Mouse (Mus musculus): Measurements from ENCODE around the gene Rin2.

The Rin2 gene

DNA sequence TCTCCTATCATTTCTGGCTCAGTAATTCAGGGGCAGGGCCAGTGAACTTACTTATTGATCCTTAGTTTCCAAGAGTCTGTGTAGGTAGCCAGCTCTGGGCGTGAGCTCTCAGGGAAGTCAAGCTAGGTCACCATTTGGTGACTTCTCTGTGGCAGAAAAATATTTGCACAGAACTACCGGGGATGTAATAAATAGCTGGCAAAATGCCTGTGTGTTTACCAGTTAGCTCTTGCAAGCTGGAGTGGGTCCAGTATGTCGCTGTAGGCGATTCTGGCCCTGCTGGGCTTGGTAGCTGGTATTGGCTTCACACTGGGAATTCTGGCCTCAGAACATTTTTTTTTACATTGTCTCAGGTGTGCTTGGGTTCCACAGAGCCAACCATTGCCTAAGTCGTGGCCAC is 60.1 kb downstream of the Rin2 start:
- DNase-seq (ENCODE audit: low spot score), result no peak

DNA sequence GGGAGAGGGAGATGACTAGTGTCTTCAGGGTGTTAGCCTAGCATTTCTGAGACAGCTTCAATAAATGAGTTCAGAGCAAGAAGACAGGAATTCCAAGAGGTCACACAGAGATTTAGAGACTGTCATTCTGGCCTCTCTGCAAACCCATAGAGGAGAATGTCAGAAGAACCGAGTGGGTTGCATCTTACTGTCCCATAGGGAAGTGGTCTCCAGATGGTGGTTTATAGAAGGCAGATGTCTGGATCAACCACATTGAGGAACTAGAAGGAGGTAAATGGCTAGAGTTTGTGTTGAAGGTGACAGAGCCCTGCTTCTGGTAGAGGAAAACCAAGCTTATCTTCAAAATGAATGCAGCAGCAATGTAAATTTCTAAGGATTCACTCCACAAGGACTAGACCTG is 61.5 kb downstream of the Rin2 start:
- no peak for DNase-seq (ENCODE audit: low spot score)

DNA sequence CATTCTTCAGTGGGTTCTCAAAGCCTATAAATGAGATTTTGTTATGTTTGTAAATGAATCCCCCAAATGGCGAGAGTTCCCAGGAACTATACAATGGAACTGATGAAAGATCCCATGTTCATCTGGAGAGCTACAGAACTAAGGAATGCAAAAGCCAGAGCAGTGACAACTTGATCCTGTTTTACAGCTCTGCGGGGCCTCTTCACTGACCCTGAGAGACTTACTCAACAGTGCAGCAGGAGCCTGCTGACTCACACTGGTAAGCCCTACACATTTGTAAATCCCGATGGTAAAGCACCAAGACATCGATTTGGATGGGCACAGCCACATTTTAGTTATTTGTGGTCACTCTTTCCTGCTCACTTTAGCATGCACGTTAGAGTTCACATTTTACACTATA is 62.2 kb downstream of the Rin2 start:
- DNase-seq (ENCODE audit: low spot score), result no peak

DNA sequence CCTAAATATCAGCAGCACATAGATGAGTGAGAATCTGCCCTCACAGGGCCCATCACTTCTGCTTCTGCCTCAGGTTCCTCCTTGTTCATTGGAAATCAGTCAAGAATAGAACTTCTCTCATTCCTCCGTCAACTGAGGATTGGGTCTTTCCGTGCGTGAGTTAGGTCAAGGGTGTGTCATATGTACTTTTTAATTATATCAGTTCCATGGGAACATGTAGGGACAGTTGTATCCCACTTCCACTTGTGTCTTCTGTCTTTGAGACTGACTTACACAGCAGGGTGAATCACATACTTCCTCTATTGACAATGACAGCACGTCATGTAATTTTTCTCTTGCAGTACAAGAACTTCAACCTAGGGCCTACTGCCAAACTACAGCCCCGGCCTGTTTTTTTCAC is 65.7 kb downstream of the Rin2 start:
- DNase-seq (ENCODE audit: low spot score), result no peak

DNA sequence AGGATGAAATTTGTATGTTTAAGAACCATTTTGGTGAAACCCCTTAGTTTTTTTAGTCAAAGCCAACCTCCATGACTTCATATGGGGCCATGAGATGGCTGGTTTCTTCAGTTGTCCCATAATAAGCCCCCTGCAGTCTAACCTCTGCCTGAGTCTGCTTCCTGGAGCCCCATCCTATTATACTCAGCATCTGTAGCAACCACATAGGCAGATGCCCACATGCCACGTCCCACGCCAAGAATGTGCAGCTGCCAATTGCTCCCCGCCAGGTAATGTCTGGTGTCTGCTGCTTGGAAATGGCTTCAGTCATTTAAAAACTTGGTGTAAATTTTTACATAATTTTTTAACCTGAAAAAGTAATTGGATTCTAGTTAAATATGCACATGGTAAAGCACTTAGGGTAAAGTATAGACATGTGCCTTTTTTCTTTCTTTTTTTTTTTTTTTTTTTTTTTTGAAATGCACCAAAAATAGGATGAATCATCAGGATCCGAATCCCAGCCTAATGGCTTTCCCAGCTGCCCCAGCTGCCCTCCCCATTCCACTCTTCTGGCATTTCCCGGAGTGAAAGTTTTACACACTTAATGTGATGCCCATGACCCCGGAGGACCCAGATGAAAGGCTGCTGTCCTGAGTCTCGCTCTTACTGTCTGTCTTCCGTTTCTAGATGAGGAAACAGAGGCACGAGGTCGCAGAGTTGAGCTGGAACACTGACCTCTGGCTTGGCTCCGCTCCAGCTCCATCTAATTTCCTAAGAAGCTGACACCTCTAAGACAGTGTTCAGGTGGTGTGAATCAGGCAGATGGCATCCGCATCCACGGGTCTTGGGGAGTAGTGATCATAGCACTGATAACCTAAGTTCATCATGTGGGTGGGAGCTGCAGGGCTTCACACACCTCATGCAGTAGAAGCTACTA is 68.0 kb downstream of the Rin2 start:
- DNase-seq (ENCODE audit: low spot score), result no peak

DNA sequence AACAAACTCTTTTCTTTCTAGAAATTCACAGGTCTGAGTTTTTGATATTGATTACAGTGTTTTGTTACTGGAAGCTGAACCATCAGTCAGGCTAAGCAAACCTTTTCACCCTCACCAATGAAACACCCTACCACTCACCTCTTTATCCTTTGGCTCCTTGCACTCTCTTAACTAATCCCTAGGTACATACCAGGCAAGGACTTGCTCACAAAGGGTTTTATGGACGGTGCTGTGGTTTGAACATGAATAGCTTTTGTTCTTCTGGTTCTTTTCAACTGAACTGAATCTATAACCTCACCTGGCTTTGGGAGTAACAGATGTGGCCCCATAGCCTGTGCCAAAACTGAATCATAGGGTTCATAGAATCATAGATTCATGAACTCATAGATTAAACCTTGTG is 71.4 kb downstream of the Rin2 start:
- no peak for DNase-seq (ENCODE audit: low spot score)

DNA sequence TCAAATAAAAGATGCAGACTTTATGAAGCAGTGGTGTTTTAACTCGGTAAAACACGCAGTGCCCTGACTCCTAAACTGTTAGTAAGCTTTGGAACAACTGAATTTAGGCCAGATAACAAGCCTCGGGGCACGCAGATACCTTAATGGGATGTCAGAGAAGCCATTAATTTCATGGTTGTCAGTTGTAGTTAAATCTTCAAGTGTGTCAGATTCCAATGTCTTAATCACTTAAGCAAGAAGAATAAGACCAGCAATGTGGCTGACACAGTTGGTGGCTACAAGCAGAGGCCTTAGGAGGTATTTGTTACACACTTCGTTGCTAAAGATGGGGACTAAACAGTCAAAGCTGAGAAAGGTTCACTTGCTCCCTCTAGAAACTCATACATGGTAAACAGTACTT is 74.6 kb downstream of the Rin2 start:
- no peak for DNase-seq (ENCODE audit: low spot score)

DNA sequence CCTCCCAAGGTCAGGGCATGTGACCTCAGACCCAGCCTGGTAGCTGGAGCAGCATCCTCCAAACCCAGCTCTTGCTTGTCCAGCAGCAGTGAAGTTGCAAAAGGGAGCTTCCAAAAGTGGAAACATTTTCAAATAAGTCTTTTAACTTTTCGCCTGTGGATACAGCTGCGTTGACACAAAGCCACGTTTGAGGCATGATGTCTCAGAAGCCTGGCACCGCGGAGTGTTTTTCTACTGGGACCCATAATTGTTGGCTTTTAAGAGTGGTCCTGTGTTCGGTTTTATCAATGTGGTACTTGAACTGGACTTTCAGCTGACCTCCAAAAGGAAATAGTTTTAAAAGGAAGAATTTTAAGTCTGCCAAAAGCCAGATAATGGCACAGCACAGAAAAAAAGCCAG is 77.6 kb downstream of the Rin2 start:
- no peak for DNase-seq (ENCODE audit: low spot score)

DNA sequence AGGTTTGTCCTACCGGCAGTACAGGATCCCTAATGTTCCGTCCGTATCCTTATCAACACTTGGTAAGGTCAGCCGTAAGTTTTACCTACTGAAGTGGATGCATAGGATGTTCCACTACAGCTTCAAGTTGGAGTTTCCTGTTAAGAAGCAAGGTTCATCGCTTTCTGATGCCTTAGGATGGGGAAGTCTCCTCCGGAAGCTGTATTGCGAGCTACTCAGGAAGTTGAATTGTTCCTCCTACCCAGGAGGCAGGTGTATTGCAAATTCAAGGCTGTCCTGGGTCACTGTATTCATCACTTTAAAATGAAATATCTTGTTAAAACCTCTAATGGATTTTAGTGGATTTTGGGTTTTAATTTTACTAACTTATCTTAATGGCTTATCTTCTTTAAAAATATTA is 79.0 kb downstream of the Rin2 start:
- no peak for DNase-seq (ENCODE audit: low spot score)

DNA sequence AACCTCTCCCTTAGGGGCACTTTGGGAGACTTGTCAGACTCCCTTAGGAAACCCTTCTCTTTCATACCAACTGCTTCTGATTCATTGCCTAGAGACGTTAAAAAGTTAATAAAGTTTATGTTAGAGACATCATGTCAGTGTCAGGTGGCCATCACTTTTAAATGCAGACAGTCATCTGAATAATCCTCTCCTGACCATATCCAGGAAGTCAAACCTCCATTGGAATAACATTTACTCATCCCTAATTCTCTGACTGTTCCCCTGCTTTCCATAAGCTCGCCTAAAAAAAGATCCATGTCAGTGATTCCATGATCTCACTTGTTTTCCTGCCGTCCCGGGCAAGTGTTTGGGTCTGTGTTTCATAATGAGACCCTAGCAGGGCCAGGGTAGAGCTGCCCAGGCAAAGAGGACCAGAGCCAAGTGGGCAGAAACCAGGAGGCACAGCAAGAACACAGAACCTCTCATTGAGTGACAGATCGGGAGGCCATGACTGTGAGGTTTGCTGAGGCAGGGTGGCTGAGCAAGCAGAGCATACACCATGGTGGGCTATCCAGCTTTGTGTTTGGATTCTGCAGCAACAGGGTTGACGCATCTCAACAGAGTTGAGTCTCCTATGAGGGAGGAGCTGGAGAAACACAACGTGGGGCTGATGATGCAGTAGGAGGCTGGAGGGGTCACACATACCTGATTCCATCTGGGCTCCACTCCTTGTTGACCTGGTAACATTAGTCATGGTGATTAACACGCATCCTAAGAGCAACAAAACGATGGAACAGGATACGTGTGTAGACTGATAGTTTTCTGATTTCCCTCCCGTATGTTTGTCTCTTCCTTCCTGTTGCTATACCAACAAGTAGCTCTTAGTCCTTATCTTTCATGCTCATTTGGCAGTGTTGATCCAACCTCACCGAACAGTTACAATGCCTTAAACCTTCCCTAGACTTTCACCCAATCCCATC is 81.1 kb downstream of the Rin2 start:
- DNase-seq (ENCODE audit: low spot score), result no peak

DNA sequence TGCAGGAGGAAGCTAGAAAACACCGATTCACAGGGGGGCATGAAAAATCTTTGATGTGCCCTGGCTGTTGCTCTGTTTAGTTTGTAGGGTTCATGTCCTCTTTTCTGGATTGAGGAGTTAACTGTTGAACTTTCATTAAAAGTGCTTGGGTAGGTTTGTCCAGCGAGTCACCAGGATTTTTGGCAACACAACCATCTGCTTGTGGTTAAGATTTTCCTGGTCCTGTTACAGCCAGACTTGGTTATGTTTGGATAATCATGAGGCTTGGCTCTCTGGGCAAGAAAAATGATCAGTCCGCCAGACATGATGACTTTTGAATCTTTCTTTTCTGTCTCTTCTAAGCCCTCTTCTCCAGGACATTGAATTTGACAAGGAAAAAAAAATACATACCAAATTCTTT is 85.1 kb downstream of the Rin2 start:
- no peak for DNase-seq (ENCODE audit: low spot score)

DNA sequence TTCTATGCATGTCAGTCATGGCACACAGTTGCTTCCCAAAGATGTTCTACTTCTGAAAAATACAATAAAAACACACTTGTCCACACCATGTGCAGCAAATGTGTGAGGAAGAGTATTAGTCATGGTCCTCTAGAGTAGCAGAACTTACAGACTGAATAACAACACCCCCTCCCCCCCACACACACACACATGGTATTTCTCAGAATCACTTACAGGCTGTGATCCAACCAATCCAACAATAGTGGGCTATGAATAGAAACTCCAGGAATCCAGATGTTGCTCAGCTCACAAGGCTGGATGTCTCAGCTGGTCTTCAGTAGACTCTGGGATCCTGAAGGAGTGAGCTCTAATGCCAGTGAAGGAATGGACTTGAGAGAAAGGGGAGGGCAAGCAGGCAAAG is 86.4 kb downstream of the Rin2 start:
- DNase-seq (ENCODE audit: low spot score), result no peak

DNA sequence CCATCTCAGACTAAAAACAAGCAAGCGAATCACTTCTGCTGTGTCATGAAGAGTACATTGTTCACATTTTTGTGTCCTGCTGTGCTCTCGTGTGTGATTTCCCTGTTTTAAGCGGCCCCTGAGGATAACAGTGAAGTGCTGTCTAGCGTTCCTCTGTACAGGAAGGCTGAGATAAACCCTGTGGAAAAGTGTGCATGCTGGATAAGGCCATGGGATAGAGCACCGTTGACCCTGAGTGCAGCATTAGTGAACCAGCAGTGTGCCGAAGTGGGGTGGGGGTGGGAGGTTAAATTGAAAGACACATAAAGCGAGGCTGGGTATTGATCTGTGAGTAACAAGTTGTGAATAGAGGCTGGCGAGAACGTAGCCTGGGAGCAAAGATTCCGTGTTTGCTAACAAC is 94.9 kb downstream of the Rin2 start:
- DNase-seq (ENCODE audit: low spot score), result no peak

DNA sequence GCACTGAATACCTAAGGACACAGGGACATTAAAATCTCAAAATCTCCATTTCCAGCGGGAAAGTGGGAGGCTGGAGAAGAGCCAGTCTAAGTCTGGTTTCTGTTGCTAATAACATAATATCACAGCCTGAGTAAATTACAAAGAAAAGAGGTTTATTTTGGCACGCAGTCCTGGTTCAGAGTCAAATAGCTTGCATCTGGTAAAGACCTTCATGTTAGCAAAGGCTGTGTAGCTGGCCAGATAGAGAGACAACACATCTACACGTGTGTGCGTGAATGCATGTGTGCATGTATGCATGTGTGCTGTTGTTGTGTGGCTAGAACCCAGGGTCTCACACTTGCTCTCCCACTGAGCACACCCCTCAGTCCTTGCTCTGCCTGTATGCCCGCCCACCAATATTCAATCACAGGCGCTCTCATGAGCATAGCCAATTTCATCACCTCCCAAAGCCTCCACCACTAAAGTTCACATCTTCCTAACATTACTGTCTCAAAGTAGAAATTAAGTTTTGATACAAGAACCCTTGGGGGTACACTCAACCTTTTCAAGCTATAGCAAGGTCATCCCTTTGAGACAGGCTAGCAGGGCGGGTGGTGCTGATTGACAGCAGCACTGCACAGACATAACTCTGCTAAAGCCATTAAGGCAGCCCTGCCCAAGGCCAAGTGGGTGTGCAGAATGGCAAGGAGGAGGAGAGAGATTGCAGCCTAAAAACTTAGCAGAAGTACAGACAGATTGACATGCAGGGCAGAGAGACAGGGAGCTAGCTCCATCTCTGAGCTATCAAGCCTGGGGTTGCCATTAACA is 95.9 kb downstream of the Rin2 start:
- no peak for DNase-seq (ENCODE audit: low spot score)

DNA sequence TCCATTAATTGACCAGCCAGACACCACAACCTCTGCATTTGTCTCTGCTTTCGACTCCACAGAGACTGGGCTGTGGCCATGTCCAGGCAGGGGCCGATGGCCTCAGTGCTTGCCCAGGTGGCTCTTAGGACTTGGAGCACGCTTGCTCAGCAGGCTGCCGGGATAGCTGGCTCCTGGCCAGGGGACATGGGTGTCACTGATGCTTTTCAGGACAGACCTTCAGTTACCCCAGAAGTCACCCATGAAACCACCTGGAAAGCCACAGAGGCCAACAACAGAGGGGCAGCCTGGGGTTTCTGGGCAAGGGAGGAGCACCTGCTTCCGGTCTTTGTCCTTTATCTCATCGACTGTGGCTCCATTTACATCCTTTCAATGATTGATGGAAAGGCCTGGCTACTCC is 108.2 kb downstream of the Rin2 start:
- no peak for DNase-seq (ENCODE audit: low spot score)

DNA sequence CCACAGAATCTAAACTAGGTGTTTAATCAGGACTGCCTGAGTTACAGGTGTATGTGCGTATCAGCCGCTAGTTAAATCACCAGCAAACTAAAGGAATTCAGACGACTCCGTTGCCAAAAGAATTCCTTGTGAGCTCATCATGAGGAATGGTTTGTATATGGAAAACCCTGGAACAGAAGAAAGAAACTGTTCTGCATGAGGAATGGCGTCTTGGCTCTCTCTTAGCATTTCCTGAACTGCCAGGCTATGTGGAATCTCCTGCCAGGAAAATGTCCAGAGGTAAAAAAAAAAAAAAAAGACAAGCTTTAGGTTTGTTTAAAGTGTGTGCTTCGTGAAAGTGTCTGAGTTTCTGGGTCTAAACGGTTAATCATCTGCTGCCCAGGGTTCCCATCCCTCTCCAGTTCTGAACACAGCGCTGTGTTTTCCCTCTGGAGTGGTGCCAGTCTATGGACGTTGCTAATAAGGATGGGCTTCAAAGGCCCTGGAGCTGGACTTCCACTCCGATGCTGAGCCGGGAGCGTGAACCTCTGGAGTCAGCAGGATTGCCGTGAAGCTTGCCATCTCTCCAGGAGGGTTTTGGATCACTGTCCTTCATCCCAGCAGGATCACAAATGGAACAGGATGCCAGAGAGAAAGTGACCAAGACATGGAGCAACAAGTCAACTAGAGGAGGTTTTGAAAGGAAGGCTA is 109.4 kb downstream of the Rin2 start:
- DNase-seq (ENCODE audit: low spot score), result no peak

DNA sequence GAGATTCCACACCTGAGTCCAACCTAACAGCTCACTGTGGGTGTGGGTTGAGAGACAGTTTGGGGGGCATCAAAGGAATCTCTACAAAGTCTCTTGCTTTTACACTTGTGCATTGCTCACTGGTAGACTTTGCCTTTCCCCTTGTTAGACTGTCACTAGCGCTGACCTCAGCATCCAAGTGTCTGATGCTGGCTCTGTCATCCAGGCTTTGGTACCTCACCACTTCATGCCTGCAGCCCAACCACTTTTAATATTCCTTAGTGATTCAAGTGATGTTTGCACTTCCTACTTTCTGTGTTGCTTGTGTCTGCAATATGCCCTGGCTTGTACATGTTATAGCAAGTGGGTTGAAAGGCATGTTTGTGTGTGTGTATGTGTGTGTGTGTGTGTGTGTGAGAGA is 109.9 kb downstream of the Rin2 start:
- DNase-seq (ENCODE audit: low spot score), result no peak

DNA sequence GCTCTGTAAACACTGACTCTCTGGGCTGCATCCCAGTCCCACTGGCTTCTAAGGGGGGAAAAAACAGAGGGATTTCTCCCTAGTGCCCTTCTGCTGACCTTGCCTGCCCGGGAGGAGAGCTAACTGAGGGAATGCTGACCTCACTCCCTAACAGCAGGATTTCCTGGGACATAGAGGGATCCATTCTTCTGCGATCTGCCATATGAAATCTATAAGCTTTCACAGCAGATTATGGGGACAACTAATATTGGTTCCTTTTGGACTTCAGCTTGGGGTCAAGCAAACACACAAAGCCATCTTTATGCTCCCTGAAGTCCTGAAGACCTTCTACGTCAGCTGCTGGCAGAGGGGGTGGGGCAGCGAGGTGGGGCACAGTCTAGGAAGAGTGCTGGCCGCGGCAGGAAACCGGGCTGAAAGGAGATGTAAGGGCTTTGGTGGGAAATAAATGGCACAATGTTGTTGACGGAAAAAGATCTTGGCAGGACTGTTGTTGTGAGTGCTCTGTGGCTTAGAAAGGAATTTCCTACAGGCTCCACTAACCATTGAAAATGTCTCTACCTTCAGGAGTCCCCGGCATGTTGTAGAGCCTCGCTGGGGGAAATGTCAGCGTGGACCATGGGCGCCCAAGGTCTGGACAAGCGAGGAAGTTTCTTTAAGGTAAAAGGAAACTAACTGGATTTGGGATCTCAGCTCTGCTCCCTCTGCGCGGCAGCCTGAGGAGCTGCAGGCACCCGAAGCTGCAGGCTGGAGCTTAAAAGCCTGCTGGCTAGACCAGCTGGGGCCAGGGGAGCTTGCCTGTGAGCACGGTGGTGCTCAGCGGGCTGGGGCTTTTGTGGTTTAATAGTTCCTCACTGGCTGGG is 111.0 kb downstream of the Rin2 start:
- no peak for DNase-seq (ENCODE audit: low spot score)

DNA sequence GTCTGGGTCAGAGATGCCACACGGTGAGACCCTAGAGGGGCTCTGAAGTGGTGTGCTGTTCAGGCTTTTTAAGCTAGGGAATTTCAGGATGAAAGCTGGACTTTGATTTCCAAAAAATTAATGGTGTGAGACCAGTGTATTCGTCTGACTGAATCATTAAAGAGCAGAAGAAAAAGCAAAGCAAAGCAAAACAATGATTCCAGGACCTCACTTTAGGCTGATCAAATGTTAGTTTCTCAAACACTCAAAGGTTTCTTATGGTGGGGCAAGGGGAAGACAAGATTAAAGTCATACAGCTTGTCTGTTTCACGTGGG is 111.6 kb downstream of the Rin2 start:
- no peak for DNase-seq (ENCODE audit: low spot score)

DNA sequence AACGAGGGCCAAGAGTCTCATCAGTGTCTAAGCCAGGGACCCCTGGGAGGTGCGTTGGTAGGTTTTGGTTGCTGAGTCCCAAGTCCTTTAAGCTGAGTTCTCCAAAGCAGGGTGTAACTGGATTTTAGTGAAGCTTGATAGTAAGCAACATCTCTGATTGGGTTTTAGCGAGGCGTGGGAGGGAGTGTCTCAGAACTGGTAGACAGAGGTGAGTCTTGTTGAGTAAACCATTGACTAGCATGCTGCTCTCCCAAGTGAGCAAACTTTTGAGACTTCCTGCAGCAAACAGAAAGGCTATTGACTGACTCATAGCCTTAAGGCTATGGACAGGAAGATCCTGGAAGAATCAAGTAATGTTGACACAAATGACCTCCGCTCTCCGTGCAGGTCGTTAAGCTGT is 112.5 kb downstream of the Rin2 start:
- no peak for DNase-seq (ENCODE audit: low spot score)
